Mouse (Mus musculus): Measurements from ENCODE around the gene Gm5580. TPM values are rescaled to one million over a fixed set of nuclear protein-coding genes. Genes with fewer than 3 reads are reported as not detected.

Gm5580 gene
- total RNA-seq (2023), result 1 to 10 TPM; 4.2 to 5.9 TPM

DNA sequence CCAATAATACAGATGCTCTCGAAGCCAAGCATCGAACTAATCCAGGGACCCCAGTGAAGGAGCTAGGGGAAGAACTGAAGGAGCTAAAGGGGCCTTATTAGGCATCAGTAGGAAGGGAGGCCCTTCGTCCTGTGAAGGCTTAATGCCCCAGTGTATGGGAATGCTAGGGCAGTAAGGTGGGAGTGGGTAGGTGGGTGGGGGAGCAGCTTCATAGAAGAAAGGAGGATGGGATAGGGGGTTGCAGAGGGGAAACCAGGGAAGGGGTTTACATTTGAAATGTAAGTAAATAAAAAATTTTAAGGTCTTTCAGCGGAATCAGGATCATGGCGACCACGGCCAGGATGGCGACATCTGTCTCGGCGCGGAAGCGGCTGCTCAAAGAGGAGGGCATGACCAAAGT lies at the start of gene Gm5580:
Gene Gm5580, plus strand, starts transcription at position 301 of the 400 bp plus-strand sequence.

DNA sequence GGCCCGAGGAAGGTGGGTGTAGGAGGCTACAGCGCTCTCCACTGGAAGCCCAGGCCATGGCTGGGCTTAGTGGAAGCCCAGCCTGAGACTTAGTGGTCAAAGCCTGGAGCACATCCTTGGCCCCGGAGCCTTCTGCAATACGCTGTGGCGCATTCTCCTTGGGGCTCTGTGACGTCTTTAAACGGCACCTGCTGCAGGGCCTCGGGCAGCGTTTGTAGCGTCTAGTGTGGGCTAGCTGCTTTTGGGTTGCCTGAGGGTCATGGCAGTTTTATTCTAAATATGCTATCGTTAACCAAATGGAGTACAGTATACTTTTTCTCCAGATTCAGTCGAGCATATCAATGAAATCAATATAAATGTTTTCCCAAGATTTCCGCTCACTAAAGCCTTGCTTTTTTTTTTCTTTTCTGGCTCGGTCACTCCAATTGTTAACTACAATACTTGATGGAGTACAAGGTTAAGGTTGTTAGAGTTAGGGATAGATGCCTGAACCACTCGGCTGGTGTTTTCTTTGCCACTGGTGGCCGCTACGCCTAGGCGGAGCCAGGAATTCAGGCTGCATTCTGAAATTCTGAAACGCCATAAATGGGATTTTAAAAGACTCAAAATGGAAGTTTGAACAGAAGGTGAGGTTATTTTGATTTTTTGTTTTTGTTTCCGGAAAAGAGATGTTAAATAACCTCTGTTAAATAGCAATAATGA lies 44.5 kb upstream of the Gm5580 start, which contains the start of gene Olfr212:
Gene Olfr212, plus strand, starts transcription at position 215 of the 702 bp plus-strand sequence.

DNA sequence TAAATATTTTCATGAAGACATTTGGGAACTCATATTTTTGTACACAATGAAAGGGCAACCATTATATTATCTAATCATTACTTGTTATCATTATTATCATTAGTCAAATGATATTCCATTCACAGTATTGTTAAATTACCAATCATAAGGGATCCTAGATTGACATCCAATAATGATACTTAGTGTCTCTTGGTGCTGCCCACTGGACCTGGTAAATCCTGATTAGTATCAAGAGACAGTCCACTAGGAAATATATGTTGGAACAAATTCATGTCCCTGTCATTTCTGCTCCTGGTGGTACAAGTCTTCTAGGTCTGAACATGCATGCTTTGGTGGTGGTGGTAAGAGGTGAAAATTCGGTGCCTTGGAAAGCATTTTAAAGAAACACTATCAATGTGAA lies 12.8 kb upstream of the Gm5580 start, which contains the start of gene Olfr213:
Gene Olfr213, plus strand, starts transcription at position 301 of the 400 bp plus-strand sequence.

DNA sequence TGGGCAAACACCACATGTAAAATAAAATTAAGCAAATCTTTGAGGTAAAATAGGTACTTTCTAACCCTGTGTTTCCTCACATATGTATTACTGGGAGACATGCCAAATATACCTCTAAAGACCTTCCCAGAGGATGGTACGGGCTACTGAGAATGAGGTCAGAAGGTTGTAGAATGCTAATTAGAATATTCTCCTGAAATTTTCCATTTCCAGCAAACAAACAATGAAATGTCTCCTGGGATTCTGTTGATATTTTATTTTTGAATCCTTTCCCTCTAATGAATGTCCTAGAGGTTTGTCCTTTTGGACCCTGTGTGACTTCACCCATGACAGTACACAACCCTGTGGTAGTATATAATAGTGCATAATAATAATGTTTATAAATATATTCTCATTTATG lies 3.0 kb downstream of the Gm5580 start, which contains the start of gene Olfr214:
Gene Olfr214, plus strand, starts transcription at position 301 of the 400 bp plus-strand sequence.

DNA sequence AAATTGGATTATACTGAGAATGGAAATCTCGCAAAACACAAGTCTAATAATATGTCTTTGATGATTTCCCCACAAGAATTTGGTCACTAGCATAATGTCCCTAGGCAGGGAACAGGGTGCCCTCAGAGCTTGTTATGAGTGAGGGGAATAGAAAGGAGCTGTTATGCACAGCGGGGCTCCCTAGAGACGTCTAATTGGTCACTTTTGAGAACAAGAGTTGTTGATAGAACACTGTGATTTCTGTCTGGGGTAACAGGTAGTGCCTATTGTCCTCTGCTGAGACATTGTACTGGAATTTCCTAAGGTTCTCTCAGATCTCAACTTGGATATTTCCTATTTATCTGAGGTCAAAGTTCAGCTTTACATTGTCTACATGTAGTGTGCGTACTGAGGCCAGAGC lies 33.2 kb downstream of the Gm5580 start, which contains the start of gene Olfr215:
Gene Olfr215, minus strand, starts transcription at position 101 of the 400 bp plus-strand sequence.

Other genes starting within 250 kb of the Gm5580 start
- 1 to 10 TPM in 1 of 2 experiments, under 1 TPM in 1; 0.93 to 3.2 TPM for gene March8, start 213.1 kb upstream of the Gm5580 start, total RNA-seq (2023)
- not detected for gene Alox5, start 90.0 kb upstream of the Gm5580 start, total RNA-seq (2023)
- not detected for gene Olfr211, start 62.0 kb upstream of the Gm5580 start, total RNA-seq (2023)
- gene Olfr212, start 44.6 kb upstream of the Gm5580 start, total RNA-seq (2023), result under 1 TPM in 1 of 2 experiments, not detected in 1; 0.21 TPM
- not detected for gene Olfr213, start 12.7 kb upstream of the Gm5580 start, total RNA-seq (2023)
- gene Olfr214, start 3.1 kb downstream of the Gm5580 start, total RNA-seq (2023), result not detected
- gene Olfr215, start 33.1 kb downstream of the Gm5580 start, total RNA-seq (2023), result not detected
- 10 to 100 TPM; 16.8 to 24.4 TPM for gene Zfp422, start 77.9 kb downstream of the Gm5580 start, total RNA-seq (2023)
- not detected for gene Depp1, start 99.5 kb downstream of the Gm5580 start, total RNA-seq (2023)
- gene Rassf4, start 122.8 kb downstream of the Gm5580 start, total RNA-seq (2023), result 10 to 100 TPM; 42.5 to 42.9 TPM
- gene Tmem72, start 165.8 kb downstream of the Gm5580 start, total RNA-seq (2023), result under 1 TPM; 0.20 to 0.27 TPM